Mouse (Mus musculus) midbrain, postnatal 0 days (tissue): ENCODE data around the gene Phldb1. TPM values are rescaled to one million over a fixed set of nuclear protein-coding genes. Genes with fewer than 3 reads are reported as not detected.

ENCODE experiments used
- ATAC-seq: fragments of 200-750 bp; cut with Nextera tagmentation; 2 replicates; pipeline ENCODE4 v1.8.0; 2017; ENCODE audit warnings: moderate number of reproducible peaks, mild to moderate bottlenecking, moderate TSS enrichment, moderate library complexity; ENCODE audit not compliant: low FRiP score
- DNase-seq: peaks from one replicate; pipeline ENCODE4 v3.0.0-alpha.2; 2015; ENCODE audit warnings: low spot score
- H3K27ac ChIP-seq: fragments of 300-500 bp; sonication (generic); 2 replicates; pipeline ENCODE4 v1.5.1; 2014; ENCODE audit warnings: low read depth, mild to moderate bottlenecking, low read length, mixed read lengths
- H3K27me3 ChIP-seq: fragments of 300-500 bp; sonication (generic); 2 replicates; pipeline ENCODE4 v1.6.1; 2014; ENCODE audit warnings: low read length, control low read depth, mixed read lengths; ENCODE audit not compliant: insufficient read depth
- H3K36me3 ChIP-seq: fragments of 300-500 bp; sonication (generic); 2 replicates; pipeline ENCODE4 v1.6.1; 2014; ENCODE audit warnings: low read length, control low read depth, mixed read lengths; ENCODE audit not compliant: insufficient read depth
- H3K4me1 ChIP-seq: fragments of 300-500 bp; sonication (generic); 2 replicates; pipeline ENCODE4 v1.6.1; 2014; ENCODE audit warnings: mild to moderate bottlenecking, control low read depth, antibody characterized with exemption, low read length, mixed read lengths; ENCODE audit not compliant: insufficient read depth
- H3K4me2 ChIP-seq: fragments of 300-500 bp; sonication (generic); 2 replicates; pipeline ENCODE4 v1.6.1; 2014; ENCODE audit warnings: low read depth, mild to moderate bottlenecking, low read length, mixed read lengths; ENCODE audit not compliant: poor library complexity, severe bottlenecking
- H3K4me3 ChIP-seq: fragments of 300-500 bp; sonication (generic); 2 replicates; pipeline ENCODE4 v1.5.1; 2014; ENCODE audit warnings: low read depth, mild to moderate bottlenecking, low read length, moderate library complexity
- H3K9ac ChIP-seq: fragments of 300-500 bp; sonication (generic); replicated peaks from 2 replicates; pipeline ENCODE4 v1.6.1; 2014; ENCODE audit warnings: mild to moderate bottlenecking, low read length, moderate library complexity, mixed read lengths; ENCODE audit not compliant: poor library complexity, severe bottlenecking
- H3K9me3 ChIP-seq: fragments of 300-500 bp; sonication (generic); 2 replicates; pipeline ENCODE4 v1.6.1; 2016; ENCODE audit warnings: low read length, control low read depth
- CTCF ChIP-seq: IDR thresholded peaks from 2 replicates; pipeline ENCODE4 v1.5.1; 2016; ENCODE audit warnings: antibody characterized with exemption, mild to moderate bottlenecking
- WGBS: fragments of 180-500 bp; shearing (Covaris S2); extraction: QIAGEN DNeasy Blood & Tissue Kit; methylation state at CpG from one replicate; pipeline ENCODE4 v1.1.7; 2014; 5-methylcytosine and 5-hydroxymethylcytosine counted together
- polyA plus RNA-seq: library from polyadenylated mRNA; unstranded; fragments of >200 nt; fragmentation: Nextera tagmentation; extraction: Ambion mirVana; gene quantifications from 2 replicates; pipeline ENCODE4 v1.2.1, GENCODE M21; 2015
- total RNA-seq: library from RNA; depleted of rRNA; stranded (reverse); fragments of >200 nt; gene quantifications from 2 replicates; pipeline ENCODE4 v1.2.3, GENCODE M21; 2014

Gene Phldb1
- total and polyA plus RNA-seq, 2 experiments from 2014 or later: 41.0 to 154 TPM

- Histone ChIP-seq H3K9me3 (no peaks in the 10 kb centered on the region), H3K27ac (no peak overlapping the region), H3K36me3 (peaks cover 72% of the 10 kb centered on the region), H3K9ac (no peak overlapping the region), H3K4me2 (no peak overlapping the region), H3K4me3 (no peak overlapping the region), H3K27me3 (no peaks in the 10 kb centered on the region), H3K4me1 (no peaks in the 10 kb centered on the region)
- WGBS: 94% methylated on average over 16 of the region's 16 CpGs
- TF ChIP-seq CTCF: no peak
- no peak for ATAC-seq
- no peak for DNase-seq
Measured at GRCm38 (mm10) chr9:44697866-44698265, 37.1 kb downstream of the Phldb1 start.

DNA sequence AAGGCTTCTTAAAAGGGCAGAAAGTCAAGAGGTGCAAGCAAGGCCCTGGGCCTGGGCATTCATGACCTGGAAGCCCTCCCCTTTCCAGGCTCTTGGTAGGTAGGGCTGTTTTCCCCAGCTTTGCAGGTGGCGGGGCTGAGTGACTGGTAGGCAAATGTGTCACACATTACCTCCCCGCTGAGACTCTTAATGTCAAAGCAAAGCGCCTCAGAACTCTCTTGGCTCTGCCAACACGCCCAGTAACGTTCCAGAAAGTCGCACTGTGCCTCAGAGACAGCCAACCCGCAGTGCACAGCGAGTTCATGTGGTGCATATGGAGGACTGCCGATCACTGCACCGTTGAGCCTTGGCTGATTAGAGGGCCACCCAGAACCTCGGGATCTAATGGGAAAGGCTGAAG is 41.9 kb downstream of the Phldb1 start:
- no peaks in the 10 kb centered on the region for H3K4me1 ChIP-seq
- TF ChIP-seq CTCF: no peak
- H3K27me3 ChIP-seq: no peaks in the 10 kb centered on the region
- no peak overlapping the region for H3K27ac ChIP-seq
- H3K36me3 ChIP-seq: peaks cover 48% of the 10 kb centered on the region
- ATAC-seq: no peak
- DNase-seq: no peak
- H3K9ac ChIP-seq: no peak overlapping the region
- H3K4me3 ChIP-seq: no peak overlapping the region
- 88% methylated on average over 11 of the region's 11 CpGs for WGBS
- H3K4me2 ChIP-seq: no peak overlapping the region
- no peaks in the 10 kb centered on the region for H3K9me3 ChIP-seq

DNA sequence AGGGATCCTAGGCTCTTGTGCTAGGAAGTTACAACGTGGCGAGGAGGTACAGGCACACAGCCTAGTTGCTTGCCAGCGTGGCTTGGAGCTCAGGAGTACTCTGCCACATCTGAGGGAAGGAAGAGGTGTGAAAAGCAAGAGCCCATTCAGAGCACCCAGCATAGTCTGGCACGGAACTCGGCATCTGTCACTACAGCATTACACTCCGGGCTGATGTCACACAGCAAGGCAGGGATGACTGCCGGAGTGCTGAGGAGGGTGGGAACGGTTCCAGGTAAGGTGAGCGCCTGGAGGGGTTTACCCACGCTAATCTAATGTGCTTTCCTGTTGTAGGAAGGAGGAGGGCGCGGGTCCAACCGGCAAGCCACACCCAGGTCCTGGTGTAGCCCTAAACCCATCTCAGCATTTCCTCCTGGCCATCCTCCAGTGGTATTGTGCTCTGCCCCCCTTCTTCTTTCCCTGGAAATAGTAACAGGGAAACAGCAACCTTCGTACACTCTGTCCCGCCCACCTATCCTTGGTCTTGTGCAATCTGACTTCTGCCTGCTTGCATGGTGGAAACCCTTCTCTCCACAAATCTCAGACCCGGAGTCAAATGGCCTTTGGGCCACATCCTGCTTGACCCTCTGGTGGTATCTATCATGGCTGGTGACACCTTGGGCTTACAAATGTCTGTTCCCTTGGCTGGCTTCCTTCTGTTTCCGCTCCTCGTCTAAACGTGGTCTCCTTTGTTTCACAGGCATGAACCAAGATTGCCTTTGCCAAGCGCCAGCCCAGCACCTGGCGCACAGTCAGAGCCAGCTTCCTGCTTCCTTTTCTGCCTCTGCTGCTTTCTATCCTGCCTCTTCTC is 43.1 kb downstream of the Phldb1 start:
- no peaks in the 10 kb centered on the region for H3K9me3 ChIP-seq
- no peak overlapping the region for H3K4me3 ChIP-seq
- H3K36me3 ChIP-seq: peaks cover 48% of the 10 kb centered on the region
- ATAC-seq (no peak), DNase-seq (peak; percentile 65)
- no peak for TF ChIP-seq CTCF
- 0 out of 2 replicates have a peak, but pooled peaks cover 2% of the 10 kb centered on the region for H3K4me1 ChIP-seq
- H3K4me2 ChIP-seq: no peak overlapping the region
- no peak overlapping the region for H3K9ac ChIP-seq
- no peaks in the 10 kb centered on the region for H3K27me3 ChIP-seq
- H3K27ac ChIP-seq: peak overlapping the region; percentile 6; the same call in 1 of the 2 replicates
- 83% methylated on average over 21 of the region's 21 CpGs for WGBS

GRCm38 (mm10) chr9:44690641-44691040 is 44.4 kb downstream of the Phldb1 start:
- H3K9me3 ChIP-seq: no peaks in the 10 kb centered on the region
- H3K9ac ChIP-seq: no peak overlapping the region
- H3K4me2 ChIP-seq: no peak overlapping the region
- H3K4me1 ChIP-seq: peaks cover 9% of the 10 kb centered on the region; the same call in 1 of the 2 replicates
- H3K4me3 ChIP-seq: no peak overlapping the region
- ATAC-seq (no peak), DNase-seq (no peak)
- 50% methylated on average over 7 of the region's 7 CpGs for WGBS
- H3K27ac ChIP-seq: no peak overlapping the region
- no peak for TF ChIP-seq CTCF
- H3K27me3 ChIP-seq: no peaks in the 10 kb centered on the region
- H3K36me3 ChIP-seq: peaks cover 53% of the 10 kb centered on the region

DNA sequence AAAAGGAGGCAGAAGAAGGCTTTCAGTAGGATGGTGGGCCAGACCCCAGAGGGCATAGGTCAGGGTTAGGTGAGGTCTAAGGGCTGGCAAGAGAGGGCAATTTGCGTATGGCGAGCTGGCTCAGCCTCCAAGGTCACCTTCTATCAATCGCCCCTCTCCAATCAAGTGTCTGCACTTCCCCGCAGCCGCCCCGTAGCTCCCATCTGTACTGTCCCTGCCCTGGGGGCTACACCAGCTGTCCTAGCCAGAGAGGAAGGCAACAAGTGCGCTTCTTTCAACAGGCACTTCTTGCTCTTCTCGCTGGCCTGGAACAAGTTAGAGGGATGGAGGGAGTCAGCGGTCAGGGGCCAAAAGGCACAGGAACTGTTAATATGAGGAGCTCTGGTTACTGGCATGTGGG is 47.0 kb downstream of the Phldb1 start:
- no peak overlapping the region for H3K4me3 ChIP-seq
- no peak overlapping the region for H3K4me2 ChIP-seq
- H3K9me3 ChIP-seq: no peaks in the 10 kb centered on the region
- H3K36me3 ChIP-seq: peaks cover 29% of the 10 kb centered on the region
- no peak overlapping the region for H3K27ac ChIP-seq
- no peaks in the 10 kb centered on the region for H3K27me3 ChIP-seq
- H3K4me1 ChIP-seq: peaks cover 9% of the 10 kb centered on the region; the same call in 1 of the 2 replicates
- H3K9ac ChIP-seq: no peak overlapping the region
- DNase-seq: no peak
- no peak for ATAC-seq
- no peak for TF ChIP-seq CTCF
- WGBS: 78% methylated on average over 9 of the region's 9 CpGs

DNA sequence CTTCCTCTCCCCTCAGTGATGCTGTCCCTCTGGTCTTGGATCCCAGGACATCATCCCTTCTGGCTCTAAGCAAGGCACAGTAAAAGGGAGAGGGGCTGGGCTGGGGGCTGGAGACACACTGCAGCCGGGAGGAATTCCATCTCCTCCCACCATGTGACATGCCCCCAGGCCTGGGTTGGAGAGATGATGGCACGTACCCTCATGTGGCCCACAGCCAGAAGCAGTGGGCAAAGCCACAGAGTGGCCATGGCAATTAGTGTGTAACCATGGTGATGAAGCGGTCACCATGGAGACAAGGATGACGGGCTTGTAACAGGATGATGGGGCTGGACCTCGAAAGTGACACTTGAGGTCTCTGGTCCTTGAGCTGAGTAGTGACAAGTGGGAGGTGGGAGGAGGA is 48.4 kb downstream of the Phldb1 start:
- H3K9ac ChIP-seq: peak overlapping the region; percentile 24; the same call in 1 of the 2 replicates
- no peak overlapping the region for H3K4me3 ChIP-seq
- H3K4me1 ChIP-seq: peaks cover 9% of the 10 kb centered on the region; the same call in 1 of the 2 replicates
- 26% methylated on average over 5 of the region's 5 CpGs for WGBS
- no peaks in the 10 kb centered on the region for H3K9me3 ChIP-seq
- ATAC-seq (peak; percentile 55), DNase-seq (peak; percentile 92)
- no peak for TF ChIP-seq CTCF
- H3K27ac ChIP-seq: peak overlapping the region; percentile 57
- no peak overlapping the region for H3K4me2 ChIP-seq
- H3K27me3 ChIP-seq: no peaks in the 10 kb centered on the region
- peaks cover 24% of the 10 kb centered on the region for H3K36me3 ChIP-seq
